Mouse (Mus musculus) MEL (cell line): Measurements from ENCODE around the gene Kat6b.
"Not testable (repeated sequence)": the region's sequence is repeated elsewhere in the genome, so short reads cannot be mapped to it uniquely, and the experiment has no call there.

Experiments
- CTCF ChIP-seq, 3 experiments: IDR thresholded peaks in 2 of 3; conservative IDR thresholded peaks in 1 of 3; 2 replicates each; pipeline ENCODE4 v1.5.1; 2011 to 2012; ENCODE audit warnings: low read length in 3 of 3, low read depth in 2 of 3, mild to moderate bottlenecking in 2 of 3, improper control_type of control experiment in 1 of 3, inconsistent platforms in 1 of 3, mixed read lengths in 1 of 3, moderate library complexity in 1 of 3; ENCODE audit not compliant: control insufficient read depth in 1 of 3, insufficient read depth in 1 of 3, poor library complexity in 1 of 3, severe bottlenecking in 1 of 3
- EP300 ChIP-seq, 2 experiments: IDR thresholded peaks; 2 replicates each; pipeline ENCODE4 v1.6.1; 2011; ENCODE audit warnings: improper control_type of control experiment in 2 of 2, low read length in 2 of 2, low read depth in 1 of 2, mild to moderate bottlenecking in 1 of 2
- GATA1 ChIP-seq: IDR thresholded peaks from 2 replicates; pipeline ENCODE4 v1.6.1; 2011; ENCODE audit warnings: low read depth, low read length, improper control_type of control experiment
- KAT2A ChIP-seq: conservative IDR thresholded peaks from 2 replicates; pipeline ENCODE4 v1.6.1; 2012; ENCODE audit warnings: low read depth, low read length, improper control_type of control experiment, inconsistent platforms
- SIN3A ChIP-seq: IDR thresholded peaks from 2 replicates; pipeline ENCODE4 v1.6.1; 2012; ENCODE audit warnings: low read length, improper control_type of control experiment, inconsistent platforms
- TAL1 ChIP-seq: IDR thresholded peaks from 2 replicates; pipeline ENCODE4 v1.6.1; 2012; ENCODE audit warnings: mild to moderate bottlenecking, inconsistent platforms, low read length, moderate library complexity, mixed read lengths
- USF2 ChIP-seq, 2 experiments: IDR thresholded peaks; 2 replicates each; pipeline ENCODE4 v1.6.1; 2011 to 2012; ENCODE audit warnings: improper control_type of control experiment in 2 of 2, low read length in 2 of 2, borderline replicate concordance in 1 of 2, inconsistent platforms in 1 of 2, low read depth in 1 of 2, mild to moderate bottlenecking in 1 of 2; ENCODE audit not compliant: insufficient read depth in 1 of 2
- ZNF384 ChIP-seq: IDR thresholded peaks from 2 replicates; pipeline ENCODE4 v1.6.1; 2012; ENCODE audit warnings: low read depth, mild to moderate bottlenecking, inconsistent platforms, low read length, improper control_type of control experiment

GRCm38 (mm10) chr14:21488426-21489115 lies 7.3 kb downstream of the Kat6b start:
- TF ChIP-seq KAT2A; ZNF384; EP300 (IDR thresholded peaks at IDR 0.05; ENCODE audit: low read depth in 1 of 2, low read length in 2 of 2); SIN3A; GATA1; TAL1; USF2 (IDR thresholded peaks at IDR 0.05; ENCODE audit: borderline replicate concordance in 1 of 2, insufficient read depth in 1 of 2, low read depth in 1 of 2, low read length in 2 of 2); CTCF (IDR thresholded peaks at IDR 0.05 in 2 of 3, conservative IDR thresholded peaks at IDR 0.05 in 1 of 3; ENCODE audit: control insufficient read depth in 1 of 3, insufficient read depth in 1 of 3, low read depth in 2 of 3, low read length in 3 of 3, poor library complexity in 1 of 3, severe bottlenecking in 1 of 3): not testable (repeated sequence)
